Mouse (Mus musculus): ENCODE data around the gene Man2c1. TPM values are rescaled to one million over a fixed set of nuclear protein-coding genes. Genes with fewer than 3 reads are reported as not detected.

Man2c1 gene
- polyA plus RNA-seq, 1 experiment from 2014 or later, result 45.6 TPM

- WGBS, result 34% methylated on average over 11 of the region's 11 CpGs
- ATAC-seq (replicated peaks; ENCODE audit: insufficient number of reproducible peaks, insufficient read depth, low FRiP score, low read depth), result no peak
- Histone ChIP-seq H3K9me3 (replicated peaks) (no peaks in the 10 kb centered on the region), H3K27ac (no peak overlapping the region), H3K36me3 (peaks cover 13% of the 10 kb centered on the region), H3K4me1 (replicated peaks) (peaks cover 13% of the 10 kb centered on the region), H3K4me3 (peak overlapping the region; percentile 91), H3K9ac (peak overlapping the region; percentile 73), H3K27me3 (no peaks in the 10 kb centered on the region), H3K4me2 (peak overlapping the region; percentile 96)
Observed at GRCm38 (mm10) chr9:57158506-57158905, 28.0 kb downstream of the Man2c1 start.

GRCm38 (mm10) chr9:57162496-57162895 lies 32.0 kb downstream of the Man2c1 start:
- 8% methylated on average over 3 of the region's 3 CpGs for WGBS
- Histone ChIP-seq H3K27me3 (no peaks in the 10 kb centered on the region), H3K27ac (no peak overlapping the region), H3K36me3 (no peaks in the 10 kb centered on the region), H3K9ac (no peak overlapping the region), H3K4me1 (replicated peaks) (peaks cover 6% of the 10 kb centered on the region), H3K4me3 (no peak overlapping the region), H3K9me3 (replicated peaks) (no peaks in the 10 kb centered on the region), H3K4me2 (no peak overlapping the region)
- no peak for ATAC-seq (replicated peaks; ENCODE audit: insufficient number of reproducible peaks, insufficient read depth, low FRiP score, low read depth)

GRCm38 (mm10) chr9:57163137-57163536 lies 32.6 kb downstream of the Man2c1 start:
- H3K27me3 ChIP-seq, result no peaks in the 10 kb centered on the region
- no peaks in the 10 kb centered on the region for H3K9me3 ChIP-seq (replicated peaks)
- no peak overlapping the region for H3K4me3 ChIP-seq
- H3K9ac ChIP-seq, result no peak overlapping the region
- no peak for ATAC-seq (replicated peaks; ENCODE audit: insufficient number of reproducible peaks, insufficient read depth, low FRiP score, low read depth)
- WGBS, result 54% methylated on average over 2 of the region's 2 CpGs
- H3K36me3 ChIP-seq, result no peaks in the 10 kb centered on the region
- no peak overlapping the region for H3K4me2 ChIP-seq
- 0 out of 2 replicates have a peak, but pooled peaks cover 2% of the 10 kb centered on the region for H3K4me1 ChIP-seq (replicated peaks)
- H3K27ac ChIP-seq, result no peak overlapping the region

GRCm38 (mm10) chr9:57166173-57166572 lies 35.7 kb downstream of the Man2c1 start:
- WGBS, result 77% methylated on average over 2 of the region's 2 CpGs
- no peak overlapping the region for H3K4me2 ChIP-seq

GRCm38 (mm10) chr9:57168411-57168810 lies 37.9 kb downstream of the Man2c1 start:
- no peak overlapping the region for H3K9ac ChIP-seq
- no peak for ATAC-seq (replicated peaks; ENCODE audit: insufficient number of reproducible peaks, insufficient read depth, low FRiP score, low read depth)
- H3K36me3 ChIP-seq, result no peaks in the 10 kb centered on the region
- H3K4me2 ChIP-seq, result no peak overlapping the region
- whole genome bisulfite sequencing, result 73% methylated on average over 5 of the region's 5 CpGs
- no peaks in the 10 kb centered on the region for H3K4me1 ChIP-seq (replicated peaks)
- no peaks in the 10 kb centered on the region for H3K27me3 ChIP-seq
- H3K9me3 ChIP-seq (replicated peaks), result no peaks in the 10 kb centered on the region
- H3K4me3 ChIP-seq, result no peak overlapping the region
- no peak overlapping the region for H3K27ac ChIP-seq

More at GRCm38 (mm10) chr9:57166173-57166572, 35.7 kb downstream of the Man2c1 start:
- no peak for ATAC-seq (replicated peaks; ENCODE audit: insufficient number of reproducible peaks, insufficient read depth, low FRiP score, low read depth)
- Histone ChIP-seq H3K9ac (no peak overlapping the region), H3K27ac (no peak overlapping the region), H3K9me3 (replicated peaks) (no peaks in the 10 kb centered on the region), H3K4me1 (replicated peaks) (no peaks in the 10 kb centered on the region), H3K27me3 (no peaks in the 10 kb centered on the region), H3K4me3 (no peak overlapping the region), H3K36me3 (no peaks in the 10 kb centered on the region)

Other genes starting within 250 kb of the Man2c1 start
- gene Snx33, start 202.3 kb upstream of the Man2c1 start, polyA plus RNA-seq (2015; fragmentation: Nextera tagmentation; extraction: Ambion mirVana), result 7.0 and 9.5 TPM in 2 replicates
- gene Imp3, start 193.2 kb upstream of the Man2c1 start, polyA plus RNA-seq (2015; fragmentation: Nextera tagmentation; extraction: Ambion mirVana), result 61.4 and 63.4 TPM in 2 replicates
- gene Snupn, start 179.8 kb upstream of the Man2c1 start, polyA plus RNA-seq (2015; fragmentation: Nextera tagmentation; extraction: Ambion mirVana), result 14.4 and 17.9 TPM in 2 replicates
- gene Ptpn9, start 135.8 kb upstream of the Man2c1 start, polyA plus RNA-seq (2015; fragmentation: Nextera tagmentation; extraction: Ambion mirVana), result 13.4 and 17.1 TPM in 2 replicates
- gene Sin3a, start 58.6 kb upstream of the Man2c1 start, polyA plus RNA-seq (2015; fragmentation: Nextera tagmentation; extraction: Ambion mirVana), result 15.7 and 24.4 TPM in 2 replicates
- 5.7 and 7.0 TPM in 2 replicates for gene Neil1, start 17.6 kb downstream of the Man2c1 start, polyA plus RNA-seq (2015; fragmentation: Nextera tagmentation; extraction: Ambion mirVana)
- gene Commd4, start 27.6 kb downstream of the Man2c1 start, polyA plus RNA-seq (2015; fragmentation: Nextera tagmentation; extraction: Ambion mirVana), result 57.7 and 73.4 TPM in 2 replicates
- gene Trcg1, start 105.9 kb downstream of the Man2c1 start, polyA plus RNA-seq (2015; fragmentation: Nextera tagmentation; extraction: Ambion mirVana), result not detected in 2 replicates
- 9.1 and 13.9 TPM in 2 replicates for gene 1700017B05Rik, start 131.9 kb downstream of the Man2c1 start, polyA plus RNA-seq (2015; fragmentation: Nextera tagmentation; extraction: Ambion mirVana)